Mouse (Mus musculus): ENCODE results near the gene Zfp449. TPM values are rescaled to one million over a fixed set of nuclear protein-coding genes. Genes with fewer than 3 reads are reported as not detected.

The Zfp449 gene
- polyA plus RNA-seq, 1 experiment, result 12.3 TPM

GRCm38 (mm10) chrX:56380852-56381251 lies 34.7 kb downstream of the Zfp449 start:
- TF ChIP-seq POLR2A (IDR thresholded peaks at IDR 0.05; ENCODE audit: low read depth, low read length) (no peak), CTCF (IDR thresholded peaks at IDR 0.05; ENCODE audit: borderline replicate concordance, insufficient read depth, low read length) (no peak)

GRCm38 (mm10) chrX:56384142-56384541 lies 37.9 kb downstream of the Zfp449 start:
- no peaks in the 10 kb centered on the region; the same call in 1 of the 2 replicates for H3K4me1 ChIP-seq (ENCODE audit: control insufficient read depth, insufficient read depth, low read length)
- H3K4me3 ChIP-seq (ENCODE audit: insufficient read depth, low read length), result no peak overlapping the region
- no peak overlapping the region for H3K27ac ChIP-seq (ENCODE audit: insufficient read depth, low read length)
- TF ChIP-seq CTCF (IDR thresholded peaks at IDR 0.05; ENCODE audit: borderline replicate concordance, insufficient read depth, low read length) (no peak), POLR2A (IDR thresholded peaks at IDR 0.05; ENCODE audit: low read depth, low read length) (no peak)

More at GRCm38 (mm10) chrX:56380852-56381251, 34.7 kb downstream of the Zfp449 start:
- Histone ChIP-seq H3K4me3 (ENCODE audit: insufficient read depth, low read length) (no peak overlapping the region), H3K27ac (ENCODE audit: insufficient read depth, low read length) (no peak overlapping the region), H3K4me1 (ENCODE audit: control insufficient read depth, insufficient read depth, low read length) (no peaks in the 10 kb centered on the region; the same call in 1 of the 2 replicates)

GRCm38 (mm10) chrX:56404646-56405045 lies 58.4 kb downstream of the Zfp449 start:
- H3K27ac ChIP-seq (ENCODE audit: insufficient read depth, low read length), result no peak overlapping the region
- TF ChIP-seq POLR2A (IDR thresholded peaks at IDR 0.05; ENCODE audit: low read depth, low read length), result no peak
- no peak for TF ChIP-seq CTCF (IDR thresholded peaks at IDR 0.05; ENCODE audit: borderline replicate concordance, insufficient read depth, low read length)
- no peaks in the 10 kb centered on the region for H3K4me1 ChIP-seq (ENCODE audit: control insufficient read depth, insufficient read depth, low read length)
- no peak overlapping the region for H3K4me3 ChIP-seq (ENCODE audit: insufficient read depth, low read length)

- H3K4me3 ChIP-seq (ENCODE audit: insufficient read depth, low read length), result no peak overlapping the region
- no peaks in the 10 kb centered on the region for H3K4me1 ChIP-seq (ENCODE audit: control insufficient read depth, insufficient read depth, low read length)
- TF ChIP-seq CTCF (IDR thresholded peaks at IDR 0.05; ENCODE audit: borderline replicate concordance, insufficient read depth, low read length) (no peak), POLR2A (IDR thresholded peaks at IDR 0.05; ENCODE audit: low read depth, low read length) (no peak)
- H3K27ac ChIP-seq (ENCODE audit: insufficient read depth, low read length), result no peak overlapping the region
Observed at GRCm38 (mm10) chrX:56405482-56405881, 59.3 kb downstream of the Zfp449 start.

GRCm38 (mm10) chrX:56406128-56406527 lies 59.9 kb downstream of the Zfp449 start:
- Histone ChIP-seq H3K27ac (ENCODE audit: insufficient read depth, low read length) (no peak overlapping the region), H3K4me1 (ENCODE audit: control insufficient read depth, insufficient read depth, low read length) (no peaks in the 10 kb centered on the region), H3K4me3 (ENCODE audit: insufficient read depth, low read length) (no peak overlapping the region)
- TF ChIP-seq POLR2A (IDR thresholded peaks at IDR 0.05; ENCODE audit: low read depth, low read length) (no peak), CTCF (IDR thresholded peaks at IDR 0.05; ENCODE audit: borderline replicate concordance, insufficient read depth, low read length) (no peak)

Other genes with a start within 250 kb of the Zfp449 start
- gene 3830403N18Rik, start 209.8 kb upstream of the Zfp449 start, polyA plus RNA-seq (2011; ENCODE audit: insufficient read length, low read depth, missing spikeins), result 1.4 and 1.9 TPM in 2 replicates
- gene Gm773, start 133.5 kb upstream of the Zfp449 start, polyA plus RNA-seq (2011; ENCODE audit: insufficient read length, low read depth, missing spikeins), result not detected in 2 replicates
- 0.75 TPM in 1 of 2 replicates, not detected in the other for gene Smim10l2a, start 28.2 kb downstream of the Zfp449 start, polyA plus RNA-seq (2011; ENCODE audit: insufficient read length, low read depth, missing spikeins)
- 3.3 and 3.9 TPM in 2 replicates for gene Gm2174, start 101.6 kb downstream of the Zfp449 start, polyA plus RNA-seq (2011; ENCODE audit: insufficient read length, low read depth, missing spikeins)
- 10.2 and 16.1 TPM in 2 replicates for gene Ints6l, start 108.5 kb downstream of the Zfp449 start, polyA plus RNA-seq (2011; ENCODE audit: insufficient read length, low read depth, missing spikeins)
- gene Gm10477, start 178.3 kb downstream of the Zfp449 start, polyA plus RNA-seq (2011; ENCODE audit: insufficient read length, low read depth, missing spikeins), result not detected in 2 replicates
- gene Gm648, start 203.2 kb downstream of the Zfp449 start, polyA plus RNA-seq (2011; ENCODE audit: insufficient read length, low read depth, missing spikeins), result not detected in 2 replicates